Mouse (Mus musculus): Measurements from ENCODE around the gene Ccnd2. TPM values are rescaled to one million over a fixed set of nuclear protein-coding genes. Genes with fewer than 3 reads are reported as not detected.

The Ccnd2 gene
- polyA plus RNA-seq, 1 experiment from 2014 or later = 357 TPM

GRCm38 (mm10) chr6:127106726-127107125, 45.3 kb downstream of the Ccnd2 start:
- Histone ChIP-seq H3K36me3 (ENCODE audit: control insufficient read depth, insufficient read depth) (no peaks in the 10 kb centered on the region), H3K4me2 (replicated peaks; ENCODE audit: low read depth) (no peak overlapping the region), H3K4me1 (replicated peaks; ENCODE audit: control insufficient read depth, insufficient read depth, low read length) (peaks cover 3% of the 10 kb centered on the region; the same call in 1 of the 2 replicates), H3K27ac (ENCODE audit: low read depth, low read length) (no peak overlapping the region), H3K4me3 (ENCODE audit: low read depth, low read length) (no peak overlapping the region), H3K27me3 (replicated peaks; ENCODE audit: control insufficient read depth, insufficient read depth, low read length) (no peaks in the 10 kb centered on the region), H3K9ac (ENCODE audit: low read depth, low read length) (no peak overlapping the region), H3K9me3 (ENCODE audit: control insufficient read depth) (no peaks in the 10 kb centered on the region)
- 66% methylated on average over 5 of the region's 5 CpGs for WGBS
- ATAC-seq = no peak
- no peak for TF ChIP-seq CTCF (IDR thresholded peaks at IDR 0.05; ENCODE audit: low read depth)

DNA sequence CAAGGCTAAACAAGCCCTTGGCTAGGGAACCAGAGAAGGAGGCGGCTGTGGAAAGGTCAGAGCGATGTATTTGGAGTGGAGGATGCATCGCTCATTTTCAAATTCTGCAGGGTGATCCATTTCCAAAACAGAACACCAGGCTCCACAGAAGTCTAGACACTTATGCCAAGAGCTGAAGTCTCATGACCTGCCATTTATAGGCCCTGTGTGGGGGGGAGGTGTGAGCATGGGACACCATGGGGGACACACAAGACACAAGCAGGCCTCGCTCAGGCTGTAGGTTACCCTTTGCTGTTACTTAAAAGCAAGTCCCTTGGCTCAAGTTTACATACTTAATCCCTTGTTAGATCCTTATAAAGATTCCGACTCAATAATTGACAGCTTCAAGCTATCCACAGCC, 45.8 kb downstream of the Ccnd2 start:
- ATAC-seq = no peak
- WGBS = 73% methylated on average over 5 of the region's 5 CpGs
- H3K27me3 ChIP-seq (replicated peaks; ENCODE audit: control insufficient read depth, insufficient read depth, low read length) = no peaks in the 10 kb centered on the region

GRCm38 (mm10) chr6:127105107-127105506, 46.9 kb downstream of the Ccnd2 start:
- Histone ChIP-seq H3K4me2 (replicated peaks; ENCODE audit: low read depth) (no peak overlapping the region), H3K9ac (ENCODE audit: low read depth, low read length) (no peak overlapping the region), H3K36me3 (ENCODE audit: control insufficient read depth, insufficient read depth) (peaks cover 9% of the 10 kb centered on the region; the same call in 1 of the 2 replicates), H3K4me3 (ENCODE audit: low read depth, low read length) (no peak overlapping the region), H3K27ac (ENCODE audit: low read depth, low read length) (no peak overlapping the region), H3K9me3 (ENCODE audit: control insufficient read depth) (no peaks in the 10 kb centered on the region), H3K4me1 (replicated peaks; ENCODE audit: control insufficient read depth, insufficient read depth, low read length) (peaks cover 3% of the 10 kb centered on the region; the same call in 1 of the 2 replicates), H3K27me3 (replicated peaks; ENCODE audit: control insufficient read depth, insufficient read depth, low read length) (no peaks in the 10 kb centered on the region)
- WGBS = 72% methylated on average over 6 of the region's 6 CpGs
- ATAC-seq = no peak
- peak; percentile 69 for TF ChIP-seq CTCF (IDR thresholded peaks at IDR 0.05; ENCODE audit: low read depth)

More for the DNA sequence above, 45.8 kb downstream of the Ccnd2 start:
- Histone ChIP-seq H3K9me3 (ENCODE audit: control insufficient read depth) (no peaks in the 10 kb centered on the region), H3K4me1 (replicated peaks; ENCODE audit: control insufficient read depth, insufficient read depth, low read length) (peaks cover 3% of the 10 kb centered on the region; the same call in 1 of the 2 replicates), H3K4me2 (replicated peaks; ENCODE audit: low read depth) (no peak overlapping the region), H3K27ac (ENCODE audit: low read depth, low read length) (no peak overlapping the region), H3K9ac (ENCODE audit: low read depth, low read length) (no peak overlapping the region), H3K36me3 (ENCODE audit: control insufficient read depth, insufficient read depth) (no peaks in the 10 kb centered on the region), H3K4me3 (ENCODE audit: low read depth, low read length) (no peak overlapping the region)
- no peak for TF ChIP-seq CTCF (IDR thresholded peaks at IDR 0.05; ENCODE audit: low read depth)

GRCm38 (mm10) chr6:127104396-127105029, 47.5 kb downstream of the Ccnd2 start:
- no peak for ATAC-seq
- no peak for TF ChIP-seq CTCF (IDR thresholded peaks at IDR 0.05; ENCODE audit: low read depth)
- no peak overlapping the region for H3K9ac ChIP-seq (ENCODE audit: low read depth, low read length)
- H3K4me2 ChIP-seq (replicated peaks; ENCODE audit: low read depth) = no peak overlapping the region
- no peaks in the 10 kb centered on the region for H3K9me3 ChIP-seq (ENCODE audit: control insufficient read depth)
- WGBS = 69% methylated on average over 7 of the region's 7 CpGs
- H3K4me1 ChIP-seq (replicated peaks; ENCODE audit: control insufficient read depth, insufficient read depth, low read length) = no peaks in the 10 kb centered on the region; the same call in 1 of the 2 replicates
- H3K36me3 ChIP-seq (ENCODE audit: control insufficient read depth, insufficient read depth) = peaks cover 9% of the 10 kb centered on the region; the same call in 1 of the 2 replicates
- H3K27ac ChIP-seq (ENCODE audit: low read depth, low read length) = no peak overlapping the region
- H3K27me3 ChIP-seq (replicated peaks; ENCODE audit: control insufficient read depth, insufficient read depth, low read length) = no peaks in the 10 kb centered on the region
- no peak overlapping the region for H3K4me3 ChIP-seq (ENCODE audit: low read depth, low read length)

DNA sequence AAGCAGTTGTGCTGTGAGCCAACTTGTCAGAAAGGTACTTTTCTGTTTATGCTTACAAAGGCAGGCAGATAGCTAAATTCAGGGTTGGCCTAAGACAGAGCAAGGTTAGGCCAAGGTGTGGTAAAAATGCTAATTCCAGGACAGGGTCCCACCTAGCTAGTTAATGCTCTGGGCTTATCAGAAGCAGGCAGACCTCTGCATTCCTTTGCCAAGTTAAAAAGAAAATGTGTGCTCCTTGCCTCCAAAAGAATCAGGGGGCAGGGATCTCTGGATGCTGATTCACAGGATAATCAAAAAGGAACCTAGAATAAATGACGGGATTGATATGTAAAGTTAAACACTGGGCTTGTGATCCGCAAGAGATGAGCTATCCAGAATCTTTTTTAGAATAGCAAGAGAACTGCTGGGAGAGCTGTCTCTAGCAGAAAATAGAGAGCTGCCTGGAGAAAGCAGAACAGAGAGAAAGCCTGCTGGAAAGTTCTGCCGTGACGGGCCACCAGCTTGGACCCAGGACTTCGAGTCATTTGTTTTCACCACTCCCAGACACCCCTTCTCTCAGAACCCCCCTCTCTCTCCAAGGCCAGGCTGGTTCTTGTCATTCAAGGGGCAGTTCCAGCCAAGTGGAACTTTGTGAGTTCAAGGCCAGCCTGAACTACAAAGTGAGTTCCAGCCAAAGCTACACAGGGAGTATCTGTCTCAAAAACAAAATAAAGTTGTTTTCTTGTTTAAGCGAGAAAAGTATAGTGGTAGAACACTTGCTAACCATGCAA, 48.3 kb downstream of the Ccnd2 start:
- Histone ChIP-seq H3K4me2 (replicated peaks; ENCODE audit: low read depth) (no peak overlapping the region), H3K4me3 (ENCODE audit: low read depth, low read length) (no peak overlapping the region), H3K9ac (ENCODE audit: low read depth, low read length) (no peak overlapping the region), H3K9me3 (ENCODE audit: control insufficient read depth) (no peaks in the 10 kb centered on the region), H3K4me1 (replicated peaks; ENCODE audit: control insufficient read depth, insufficient read depth, low read length) (no peaks in the 10 kb centered on the region; the same call in 1 of the 2 replicates), H3K36me3 (ENCODE audit: control insufficient read depth, insufficient read depth) (peaks cover 9% of the 10 kb centered on the region; the same call in 1 of the 2 replicates), H3K27me3 (replicated peaks; ENCODE audit: control insufficient read depth, insufficient read depth, low read length) (no peaks in the 10 kb centered on the region), H3K27ac (ENCODE audit: low read depth, low read length) (no peak overlapping the region)
- TF ChIP-seq CTCF (IDR thresholded peaks at IDR 0.05; ENCODE audit: low read depth) = no peak
- ATAC-seq = no peak
- WGBS = 89% methylated on average over 6 of the region's 6 CpGs

GRCm38 (mm10) chr6:127094565-127094964, 57.4 kb downstream of the Ccnd2 start:
- no peaks in the 10 kb centered on the region for H3K4me1 ChIP-seq (replicated peaks; ENCODE audit: control insufficient read depth, insufficient read depth, low read length)
- H3K27ac ChIP-seq (ENCODE audit: low read depth, low read length) = no peak overlapping the region
- H3K9me3 ChIP-seq (ENCODE audit: control insufficient read depth) = no peaks in the 10 kb centered on the region
- no peak for ATAC-seq
- no peak overlapping the region for H3K4me2 ChIP-seq (replicated peaks; ENCODE audit: low read depth)
- 61% methylated on average over 7 of the region's 7 CpGs for WGBS
- no peak overlapping the region for H3K9ac ChIP-seq (ENCODE audit: low read depth, low read length)
- TF ChIP-seq CTCF (IDR thresholded peaks at IDR 0.05; ENCODE audit: low read depth) = peak; percentile 67
- H3K27me3 ChIP-seq (replicated peaks; ENCODE audit: control insufficient read depth, insufficient read depth, low read length) = no peaks in the 10 kb centered on the region
- no peak overlapping the region for H3K4me3 ChIP-seq (ENCODE audit: low read depth, low read length)
- peaks cover 32% of the 10 kb centered on the region for H3K36me3 ChIP-seq (ENCODE audit: control insufficient read depth, insufficient read depth)
